Mouse (Mus musculus) monocyte, adult 5-6 weeks (primary cell): ENCODE data around the gene Fam219b. TPM values are rescaled to one million over a fixed set of nuclear protein-coding genes. Genes with fewer than 3 reads are reported as not detected.

ENCODE experiments used
- ATAC-seq: fragments of 153-309, 156-312 bp; replicated peaks from 2 replicates; pipeline ENCODE4 v1.8.0; 2017; ENCODE audit warnings: mild to moderate bottlenecking; ENCODE audit not compliant: low TSS enrichment, insufficient number of reproducible peaks, severe bottlenecking, poor library complexity, low FRiP score
- total RNA-seq: library from RNA; stranded (forward); fragments of 200-1000, 200-491, 200-594 nt; gene quantifications from 3 replicates; pipeline ENCODE4 v1.2.3, GENCODE M21; 2017

The Fam219b gene
- total RNA-seq, 1 experiment from 2014 or later = 18.2 TPM

GRCm38 (mm10) chr9:57557215-57557614, 19.9 kb downstream of the Fam219b start:
- ATAC-seq = no peak

GRCm38 (mm10) chr9:57558625-57559024, 21.3 kb downstream of the Fam219b start:
- ATAC-seq = no peak

- no peak for ATAC-seq
Observed at GRCm38 (mm10) chr9:57559568-57559967, 22.2 kb downstream of the Fam219b start.

- no peak for ATAC-seq
Observed at GRCm38 (mm10) chr9:57560263-57560662, 22.9 kb downstream of the Fam219b start.

DNA sequence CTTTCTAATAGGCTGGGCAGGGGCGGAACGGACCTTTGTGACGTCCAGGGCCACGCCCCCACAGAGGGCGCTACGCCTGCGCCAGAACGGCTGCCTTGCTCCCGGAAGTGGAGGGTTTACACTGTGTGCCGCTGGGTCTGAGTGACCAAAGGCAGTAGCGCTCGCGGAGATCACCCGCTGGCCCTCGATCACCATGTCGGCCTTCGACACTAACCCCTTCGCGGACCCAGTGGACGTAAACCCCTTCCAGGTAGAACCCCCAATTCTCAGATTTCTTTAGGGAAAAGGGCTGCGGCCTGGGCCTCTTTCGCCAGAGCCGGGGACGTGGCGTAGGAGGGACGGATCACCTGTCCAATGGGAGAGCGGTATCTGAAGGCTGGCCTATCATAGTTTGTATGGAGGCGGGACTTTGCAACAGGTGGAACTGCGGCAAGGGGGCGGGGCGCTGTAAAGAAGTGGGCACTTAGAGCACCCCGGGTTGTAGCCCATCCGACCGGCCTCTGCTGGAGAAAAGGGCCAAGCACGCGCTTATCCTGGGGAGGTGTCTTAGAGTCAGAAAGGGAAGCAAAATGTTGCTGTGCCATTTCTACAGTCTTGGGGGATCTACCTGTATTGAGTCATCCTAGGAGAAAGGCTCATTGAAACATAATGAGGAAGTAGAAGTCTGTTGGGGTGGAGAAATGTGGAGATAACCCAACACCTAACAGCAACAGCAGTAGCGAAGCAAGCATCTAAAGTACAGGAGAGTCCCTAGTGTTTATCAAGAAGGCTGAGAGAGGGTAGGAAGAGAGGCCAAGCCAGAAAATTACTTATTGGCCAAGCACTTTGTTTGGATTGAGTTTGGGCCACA, 23.8 kb downstream of the Fam219b start, which contains the start of gene Scamp2:
Gene Scamp2, plus strand, starts transcription at position 83 of the 850 bp plus-strand sequence.
- ATAC-seq = peak; percentile 89

GRCm38 (mm10) chr9:57561711-57562099, 24.4 kb downstream of the Fam219b start:
- ATAC-seq = peak; percentile 15; the same call in 1 of the 2 replicates

GRCm38 (mm10) chr9:57562896-57563372, 25.6 kb downstream of the Fam219b start:
- ATAC-seq = no peak

- ATAC-seq = no peak
Observed at GRCm38 (mm10) chr9:57564609-57565008, 27.3 kb downstream of the Fam219b start.

DNA sequence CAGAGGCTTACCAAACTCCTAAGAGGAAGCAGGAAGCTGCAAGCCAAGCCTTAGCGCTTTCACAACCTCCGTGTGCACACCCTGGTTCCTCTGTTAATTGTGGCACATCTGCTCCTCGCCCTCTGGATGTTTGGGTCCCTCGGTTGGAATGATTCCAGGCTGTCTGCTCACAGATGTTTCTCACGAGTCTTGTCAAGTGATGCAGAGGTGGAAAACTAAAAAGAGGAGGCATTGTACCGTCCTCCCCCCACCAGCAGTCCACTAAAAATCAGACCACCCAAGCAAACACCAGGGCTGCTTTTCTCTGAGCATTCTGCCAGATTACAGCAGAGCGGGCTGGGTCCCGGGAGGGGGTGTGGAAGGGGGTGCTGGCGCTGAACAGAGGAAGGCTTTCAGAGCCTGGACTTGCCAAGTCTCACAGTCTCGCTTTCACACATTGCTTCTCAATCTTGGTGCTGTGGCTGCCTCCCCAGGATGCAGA, 28.5 kb downstream of the Fam219b start:
- peak; percentile 44 for ATAC-seq

DNA sequence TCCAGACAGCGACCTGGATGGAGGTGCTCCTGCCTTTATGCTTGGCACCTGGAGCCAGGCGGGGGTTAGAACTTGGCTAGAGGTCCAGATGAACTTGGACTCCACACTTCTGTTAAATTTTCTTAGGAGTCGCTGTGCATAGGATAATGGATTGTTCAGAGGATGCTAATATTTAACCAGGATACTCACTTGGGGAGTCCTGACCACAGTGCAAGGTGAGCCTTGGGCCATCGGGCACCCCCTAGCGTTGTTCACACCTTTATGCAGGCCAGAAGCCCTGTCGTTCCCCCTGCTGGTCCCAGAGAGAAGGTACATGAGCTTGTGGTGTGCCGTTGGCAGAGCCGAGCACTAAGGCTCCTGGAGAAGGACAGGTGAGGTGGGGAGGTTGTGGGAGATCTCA, 29.5 kb downstream of the Fam219b start:
- ATAC-seq = no peak

DNA sequence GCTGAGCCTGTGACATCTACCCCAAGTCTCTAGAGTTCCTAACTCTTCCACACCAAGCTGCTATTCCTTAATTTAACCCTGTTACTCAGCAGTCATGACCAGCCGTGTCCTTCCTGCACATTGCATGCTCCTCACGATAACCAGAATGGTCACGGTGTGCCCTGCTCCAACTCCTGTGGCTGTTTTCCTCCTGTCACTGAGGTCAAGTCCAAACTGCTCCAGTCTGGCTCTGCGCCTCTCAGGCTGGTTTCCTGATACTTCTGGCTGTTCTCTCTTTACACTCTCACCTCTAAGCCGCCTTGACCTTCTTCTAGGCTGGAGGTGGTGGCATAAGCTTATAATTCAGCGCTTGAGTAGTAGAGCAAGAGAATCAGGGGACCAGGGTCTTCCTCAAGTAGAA, 31.2 kb downstream of the Fam219b start:
- no peak for ATAC-seq

DNA sequence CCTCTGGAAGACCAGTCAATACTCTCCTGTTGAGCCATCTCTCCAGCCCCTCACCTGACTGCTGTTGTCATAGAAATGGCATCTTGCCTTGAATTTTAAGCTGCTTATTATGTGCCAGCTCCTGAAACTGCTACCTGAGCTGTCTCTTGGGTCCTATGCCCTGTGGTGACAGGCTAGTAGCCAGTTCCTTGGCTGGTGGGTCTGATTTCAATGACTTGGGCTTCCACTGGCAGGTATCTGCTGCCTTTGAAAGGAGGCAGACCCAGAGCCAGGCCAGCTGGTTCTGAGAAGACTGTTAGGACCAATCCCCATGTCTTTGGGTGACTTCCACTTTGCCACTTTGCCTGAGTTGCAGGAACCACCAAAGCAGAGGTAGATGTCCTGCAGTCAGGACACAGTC, 37.1 kb downstream of the Fam219b start:
- ATAC-seq = no peak

- ATAC-seq = no peak
Observed at GRCm38 (mm10) chr9:57575577-57575976, 38.2 kb downstream of the Fam219b start.

DNA sequence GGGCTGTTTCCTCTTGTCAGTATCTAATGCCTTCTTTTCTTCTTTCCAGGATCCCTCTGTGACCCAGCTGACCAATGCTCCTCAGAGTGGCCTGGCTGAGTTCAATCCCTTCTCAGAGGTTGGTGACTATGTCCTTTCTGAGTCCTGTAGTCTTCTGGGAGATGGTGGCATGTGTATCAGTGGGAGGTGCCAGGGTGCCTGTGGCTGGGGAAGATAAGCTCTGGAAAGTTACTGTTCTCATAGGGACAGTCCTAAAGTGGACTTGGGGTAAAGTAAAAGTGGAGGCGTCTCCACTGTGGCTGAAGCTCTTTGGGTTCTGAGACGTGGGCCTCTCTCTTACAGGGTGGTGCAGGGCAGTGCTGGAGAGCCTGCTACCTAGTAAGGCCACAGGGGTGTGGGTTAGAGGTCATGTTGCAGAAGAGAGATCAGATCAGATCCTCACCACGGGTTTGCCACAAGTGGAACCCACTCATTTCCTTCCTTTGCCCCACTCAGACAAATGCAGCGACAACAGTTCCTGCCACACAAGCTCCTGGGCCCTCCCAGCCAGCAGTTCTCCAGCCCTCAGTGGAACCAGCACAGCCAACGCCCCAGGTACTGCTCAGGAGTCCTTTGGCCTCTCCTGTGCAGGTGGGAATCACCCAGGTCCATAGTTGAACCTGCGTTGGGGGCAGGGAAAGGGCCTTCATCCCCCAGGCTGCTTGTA, 40.0 kb downstream of the Fam219b start:
- ATAC-seq = 0 out of 2 replicates have a peak, but pooled peaks have one; percentile 18

- ATAC-seq = no peak
Observed at GRCm38 (mm10) chr9:57584991-57585390, 47.7 kb downstream of the Fam219b start.

DNA sequence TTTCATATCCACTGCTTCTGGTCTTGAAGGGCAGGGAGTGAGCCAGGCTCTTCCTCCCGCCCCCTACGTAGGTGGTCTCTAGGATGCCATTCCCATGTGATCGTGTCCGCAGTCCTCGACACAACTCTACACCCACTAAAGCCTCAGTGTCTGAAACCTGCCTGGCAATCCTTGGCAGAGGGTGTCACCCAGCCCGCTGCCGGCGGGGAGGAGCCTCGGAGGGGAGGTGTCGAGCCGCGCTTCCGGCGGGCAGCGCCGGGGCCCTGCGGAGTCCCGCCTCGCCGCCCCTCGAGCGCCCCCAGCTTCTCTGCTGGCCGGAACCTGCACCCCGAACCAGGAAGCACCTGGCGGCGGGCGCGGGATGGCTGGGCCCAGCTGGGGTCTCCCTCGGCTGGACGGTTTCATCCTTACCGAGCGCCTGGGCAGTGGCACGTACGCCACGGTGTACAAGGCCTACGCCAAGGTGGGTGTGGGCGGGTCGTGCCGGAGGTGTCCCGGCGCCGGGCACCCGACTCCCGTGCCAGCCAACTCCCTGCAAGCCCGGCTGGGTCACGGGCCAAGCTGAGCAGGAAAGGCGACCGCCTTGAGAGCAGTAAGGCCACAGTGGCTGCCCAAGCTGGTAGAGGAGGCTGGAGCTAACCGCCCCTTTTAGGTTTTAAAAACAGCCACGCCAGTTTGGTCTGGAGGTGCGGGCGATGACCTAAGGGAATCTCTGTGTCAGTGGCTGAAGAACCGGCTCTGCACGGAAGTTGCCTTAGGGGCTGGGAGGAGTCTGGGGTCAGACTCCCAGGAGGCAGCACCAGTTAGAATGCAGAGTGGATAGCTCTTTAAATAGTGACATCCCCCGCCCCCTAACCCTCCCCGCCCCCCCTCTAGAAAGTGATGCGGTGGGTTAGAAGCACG, 52.1 kb downstream of the Fam219b start, which contains the start of gene Ulk3:
Gene Ulk3, plus strand, starts transcription at position 229 of the 903 bp plus-strand sequence.
- peak; percentile 59 for ATAC-seq

GRCm38 (mm10) chr9:57590726-57591125, 53.4 kb downstream of the Fam219b start:
- no peak for ATAC-seq
